Mouse (Mus musculus): Measurements from ENCODE around the gene Hectd2.

Gene Hectd2

DNA sequence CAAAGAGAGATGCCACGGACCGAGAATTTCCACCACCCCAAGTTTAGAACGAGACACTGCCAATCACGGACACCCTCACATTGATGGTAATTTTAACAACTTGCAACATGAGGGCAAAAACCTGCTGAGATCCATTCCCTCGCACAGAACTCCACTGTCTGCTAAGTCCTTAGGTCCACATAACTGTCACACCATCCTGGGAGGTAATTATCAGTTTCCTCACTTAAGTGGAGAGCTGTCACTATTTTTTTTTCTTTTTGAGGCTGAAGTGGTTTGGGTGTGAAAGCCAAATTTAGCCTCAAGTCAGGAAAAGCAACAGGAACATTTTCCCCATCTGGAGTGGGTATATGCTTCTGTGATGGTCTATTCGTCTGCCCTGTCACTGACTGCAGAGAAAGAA, 110.0 kb downstream of the Hectd2 start:
- no peak for TF ChIP-seq GATA4 (IDR thresholded peaks at IDR 0.05; ENCODE audit: insufficient replicate concordance, low read length)

DNA sequence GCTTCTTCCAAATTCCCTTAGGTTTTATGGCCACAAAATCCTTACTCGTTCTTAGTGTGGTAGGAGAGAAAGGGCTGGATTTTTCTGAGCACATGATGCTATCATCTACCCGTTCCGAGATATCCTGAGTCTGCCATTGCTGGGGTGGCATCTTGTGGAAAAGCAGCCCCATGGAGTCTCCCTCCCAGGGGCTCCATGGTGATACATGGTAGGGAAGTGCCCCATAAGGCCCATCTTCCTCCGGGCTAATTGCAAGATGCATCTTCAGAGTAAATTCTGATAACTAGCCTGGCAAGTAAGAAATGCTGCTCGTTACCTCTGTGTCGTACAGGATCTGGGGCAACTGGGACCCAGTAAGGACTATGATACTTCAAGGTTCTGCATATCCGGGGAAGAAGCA, 110.8 kb downstream of the Hectd2 start:
- no peak for TF ChIP-seq GATA4 (IDR thresholded peaks at IDR 0.05; ENCODE audit: insufficient replicate concordance, low read length)

DNA sequence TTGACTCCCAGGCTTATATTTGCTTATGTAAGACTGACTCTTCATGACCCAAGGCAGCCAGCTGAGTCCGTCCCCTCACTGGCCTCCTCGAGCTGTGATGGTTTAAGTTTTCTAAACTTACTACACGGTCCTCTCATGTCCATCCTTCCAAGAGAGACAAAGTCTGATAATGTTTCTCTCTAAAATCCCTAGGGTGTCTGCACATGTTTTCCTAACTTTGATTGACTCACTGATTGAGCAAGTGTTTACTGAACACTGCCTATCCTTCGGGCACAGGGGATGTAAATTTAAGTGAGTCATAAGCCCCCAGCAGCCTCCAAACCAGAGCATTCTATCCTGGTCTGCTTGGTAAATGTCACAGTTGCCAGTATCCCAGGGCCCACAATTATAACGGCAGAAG, 111.2 kb downstream of the Hectd2 start:
- no peak for TF ChIP-seq GATA4 (IDR thresholded peaks at IDR 0.05; ENCODE audit: insufficient replicate concordance, low read length)

DNA sequence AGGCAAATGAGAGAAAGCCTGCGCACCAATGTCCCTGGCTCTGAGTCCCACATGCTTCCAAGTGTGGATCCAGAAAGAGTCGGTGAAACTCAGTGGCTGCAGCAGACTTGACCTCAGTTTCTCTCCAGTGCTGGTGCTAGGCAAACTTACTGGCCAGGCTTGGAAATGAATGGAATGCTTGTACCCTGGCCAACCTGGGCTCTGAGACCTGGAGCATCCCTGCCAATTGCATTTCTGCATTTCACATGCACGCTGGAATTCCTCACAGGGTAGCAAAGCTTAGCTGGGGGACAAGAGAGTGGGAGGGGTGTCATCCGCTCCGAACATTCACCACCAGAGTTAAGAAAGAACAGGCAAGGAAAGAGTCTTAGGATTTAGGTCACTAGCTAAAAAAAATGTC, 112.0 kb downstream of the Hectd2 start:
- TF ChIP-seq GATA4 (IDR thresholded peaks at IDR 0.05; ENCODE audit: insufficient replicate concordance, low read length): no peak

DNA sequence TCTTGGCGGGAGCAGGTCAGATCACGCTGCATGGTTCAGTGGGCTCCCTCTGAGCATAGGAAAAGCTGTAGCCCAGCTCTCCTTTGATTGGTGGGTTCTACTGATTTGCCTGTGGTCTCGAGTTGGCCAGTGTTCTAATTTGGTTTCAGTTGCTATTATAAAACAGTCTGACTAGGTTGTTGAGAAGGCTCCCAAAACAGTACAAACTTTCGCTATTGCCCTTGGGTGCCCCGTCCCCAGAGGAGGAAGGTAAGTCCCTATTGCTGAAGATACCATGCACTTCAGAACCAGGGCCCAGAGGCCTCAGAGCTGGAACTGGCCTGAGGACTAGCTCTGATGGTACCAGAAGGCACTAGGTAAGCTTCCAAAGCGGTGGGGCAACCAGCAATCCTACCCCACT, 112.9 kb downstream of the Hectd2 start:
- TF ChIP-seq GATA4 (IDR thresholded peaks at IDR 0.05; ENCODE audit: insufficient replicate concordance, low read length): no peak

DNA sequence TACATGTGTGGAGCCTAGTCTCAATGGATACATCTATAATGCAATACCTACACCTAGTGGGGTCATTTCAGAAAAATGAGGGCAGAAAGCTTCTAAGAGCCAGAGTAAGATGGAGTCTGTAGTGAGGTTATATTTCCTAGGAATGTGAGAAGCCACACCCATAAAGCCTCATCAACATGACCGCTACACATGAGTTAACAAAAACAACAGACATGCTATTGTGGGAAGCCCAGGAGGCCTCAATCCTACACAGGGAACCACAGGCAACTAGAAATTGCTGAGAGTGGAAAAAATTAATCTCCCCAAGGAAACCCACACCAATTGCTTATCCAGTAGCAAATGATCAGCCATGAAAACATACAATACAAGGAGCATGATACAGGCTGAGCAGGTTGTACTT, 113.7 kb downstream of the Hectd2 start:
- no peak for TF ChIP-seq GATA4 (IDR thresholded peaks at IDR 0.05; ENCODE audit: insufficient replicate concordance, low read length)

DNA sequence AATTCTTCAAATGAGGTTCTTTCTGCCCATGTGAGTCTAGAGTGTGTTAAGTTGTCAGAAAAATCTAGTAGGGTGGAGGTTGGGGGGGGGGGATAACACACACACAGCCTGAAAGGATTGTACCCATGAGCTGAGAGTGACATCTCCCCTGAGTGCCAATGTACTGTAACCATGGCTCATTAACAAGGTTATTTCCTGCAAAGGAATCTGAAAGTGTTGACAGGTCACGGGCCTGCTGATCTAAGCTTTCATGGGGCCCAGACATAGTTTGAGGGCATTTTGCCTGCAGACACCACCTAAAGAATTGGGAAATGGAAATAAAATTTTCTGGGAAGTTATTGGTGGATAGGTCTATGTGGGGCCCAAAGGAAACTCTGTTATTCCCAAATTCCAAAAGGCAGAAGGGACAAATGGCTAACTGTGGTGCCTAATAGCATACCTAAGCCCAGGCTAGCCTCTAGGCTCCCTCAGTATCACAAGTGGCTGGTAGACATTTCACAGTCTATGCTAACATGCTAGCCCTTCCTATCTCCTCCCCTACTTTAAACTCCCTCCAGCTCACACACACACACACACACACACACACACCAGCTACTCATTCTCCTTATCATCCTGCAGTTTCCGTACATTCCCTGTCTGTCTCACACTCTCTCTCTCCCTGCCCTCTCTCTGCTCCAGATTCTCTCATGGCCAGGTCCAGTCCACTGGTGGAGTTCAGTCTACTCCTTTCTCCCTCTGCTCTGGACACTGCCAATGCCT, 114.6 kb downstream of the Hectd2 start:
- no peak for TF ChIP-seq GATA4 (IDR thresholded peaks at IDR 0.05; ENCODE audit: insufficient replicate concordance, low read length)

DNA sequence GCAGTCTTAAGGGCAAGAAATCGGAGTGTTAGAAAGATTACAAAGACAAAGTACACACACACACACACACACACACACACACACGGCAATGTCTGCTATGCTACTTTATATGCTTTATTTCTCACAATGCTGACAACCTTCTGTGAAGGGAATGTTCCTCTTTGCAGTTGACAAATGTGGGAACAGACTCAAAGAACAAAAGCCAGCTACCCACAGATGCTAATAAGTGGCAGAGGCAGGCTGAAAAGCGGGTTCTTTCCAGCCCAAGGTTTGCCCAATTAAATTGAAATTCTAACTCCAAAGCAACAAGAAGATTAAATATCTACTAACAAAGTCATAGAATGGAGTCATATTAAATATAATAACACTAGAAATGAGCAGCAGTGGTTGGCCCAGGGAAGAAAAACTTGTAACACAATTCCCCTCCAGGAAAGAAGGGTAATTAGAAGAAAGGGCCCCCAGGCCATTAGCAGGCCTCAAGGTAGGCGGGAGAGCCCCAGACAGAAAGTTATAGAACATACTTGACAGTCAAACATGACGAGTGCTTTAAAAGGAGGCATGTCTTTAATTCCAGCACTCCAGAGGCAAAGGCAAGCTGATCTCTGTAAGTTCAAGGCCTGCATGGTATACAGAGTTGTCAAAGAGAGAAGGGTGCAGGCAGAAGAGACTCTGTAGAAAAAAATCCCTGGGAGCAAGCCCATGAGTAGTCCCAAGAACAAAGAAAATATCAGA, 115.4 kb downstream of the Hectd2 start:
- TF ChIP-seq GATA4 (IDR thresholded peaks at IDR 0.05; ENCODE audit: insufficient replicate concordance, low read length): no peak

Measured in liver, adult (tissue).